Mouse (Mus musculus) frontal cortex, postnatal 10 days (tissue): ENCODE results near the gene Gins2.

Source experiments
- DNase-seq, 2 experiments: peaks; one replicate each; pipeline ENCODE4 v3.0.0; 2022; ENCODE audit warnings: low spot score in 2 of 2, mixed read lengths in 1 of 2

Gene Gins2

DNA sequence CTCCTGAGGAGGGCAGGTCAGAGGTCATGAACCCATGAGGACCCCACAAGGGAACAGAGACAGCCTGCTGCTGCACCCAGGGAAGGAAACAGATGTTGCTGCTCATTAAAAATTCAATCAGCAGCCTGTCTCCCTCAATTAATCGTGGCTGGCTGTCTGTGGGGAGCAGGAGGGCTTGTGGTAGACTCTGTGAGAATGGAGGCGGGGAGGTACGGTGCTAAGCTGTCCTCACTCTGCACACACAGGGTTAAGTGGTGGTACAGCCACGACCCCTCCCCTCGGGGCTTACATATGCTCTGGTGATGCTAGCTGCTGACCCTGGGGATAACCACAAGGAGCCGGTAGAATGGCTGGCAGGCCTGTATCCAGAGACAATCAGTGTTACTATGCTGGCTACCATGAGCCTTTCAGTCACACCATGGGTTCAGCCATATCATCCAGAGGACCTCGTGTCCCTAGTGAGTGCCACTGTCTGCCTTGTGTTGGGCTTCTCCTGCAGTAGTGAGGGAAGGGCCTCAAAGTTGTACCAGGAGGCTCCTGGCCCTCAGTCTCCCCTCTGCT is 23.9 kb downstream of the Gins2 start:
- no peak for DNase-seq

DNA sequence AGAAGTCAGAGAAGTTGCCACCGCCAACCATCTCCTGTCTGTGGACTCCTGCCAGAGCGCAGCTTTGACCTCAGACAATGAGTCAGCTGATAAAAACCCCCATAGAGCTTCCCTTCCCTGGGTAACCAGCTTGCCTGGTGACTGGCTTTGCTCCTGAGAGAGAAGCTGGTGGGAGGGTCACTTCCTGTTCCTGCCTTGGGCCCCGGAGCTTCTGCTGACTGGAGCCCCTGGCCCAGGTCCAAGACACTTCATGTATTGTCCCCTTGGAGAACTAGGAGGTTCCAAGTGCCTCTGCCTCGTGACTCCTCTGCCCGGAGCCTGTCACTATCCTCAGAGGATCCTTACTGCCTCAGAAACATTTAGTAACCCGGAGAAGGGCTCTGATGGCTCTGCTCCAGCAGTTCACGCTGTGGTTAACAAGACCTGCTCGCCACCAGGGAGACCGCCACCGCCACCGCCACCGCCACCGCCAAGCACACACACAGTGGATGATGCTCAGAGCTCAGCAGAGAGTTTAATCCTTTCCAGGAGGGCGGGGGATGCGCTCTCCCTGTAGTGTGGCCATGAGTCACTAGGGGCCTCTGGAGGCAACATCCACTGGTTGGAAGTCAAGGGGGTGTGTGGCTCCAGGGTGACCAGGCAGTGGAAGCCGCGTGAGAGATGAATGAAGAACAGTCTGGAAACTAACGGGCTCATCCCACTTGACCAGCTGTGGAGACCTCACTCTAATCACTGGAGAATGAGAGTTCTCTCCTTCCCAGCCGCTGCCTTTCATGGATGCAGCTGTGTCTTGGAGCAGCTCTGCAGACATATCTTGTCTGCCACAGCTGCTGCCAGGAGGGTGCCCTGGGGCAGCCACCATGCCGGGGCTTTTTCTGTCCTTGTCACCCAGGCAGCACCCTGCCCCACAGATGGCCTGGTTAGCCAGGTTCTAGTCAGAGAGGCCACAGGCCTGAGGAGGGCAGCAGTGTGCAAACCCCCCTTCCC is 25.0 kb downstream of the Gins2 start:
- DNase-seq = peak; percentile 76 to 78

DNA sequence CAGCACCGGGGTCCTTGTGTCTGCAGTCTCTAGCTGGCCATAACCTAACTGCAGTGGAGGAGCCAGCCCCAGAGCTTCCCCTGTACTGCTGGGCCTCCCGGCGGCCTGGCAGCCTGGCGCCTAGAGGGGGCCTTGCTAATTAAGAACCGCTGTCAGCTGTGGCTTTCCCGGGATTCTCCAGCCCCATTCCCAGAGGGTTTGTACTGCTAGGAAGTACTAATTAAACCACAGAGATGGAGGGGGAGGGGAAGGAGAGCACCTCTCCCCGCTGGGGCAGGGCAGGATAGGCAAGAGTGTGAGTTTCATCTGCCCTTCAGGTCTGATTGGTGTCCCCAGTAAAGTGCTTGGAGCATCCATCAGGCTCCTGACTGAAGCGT is 25.8 kb downstream of the Gins2 start:
- no peak for DNase-seq

DNA sequence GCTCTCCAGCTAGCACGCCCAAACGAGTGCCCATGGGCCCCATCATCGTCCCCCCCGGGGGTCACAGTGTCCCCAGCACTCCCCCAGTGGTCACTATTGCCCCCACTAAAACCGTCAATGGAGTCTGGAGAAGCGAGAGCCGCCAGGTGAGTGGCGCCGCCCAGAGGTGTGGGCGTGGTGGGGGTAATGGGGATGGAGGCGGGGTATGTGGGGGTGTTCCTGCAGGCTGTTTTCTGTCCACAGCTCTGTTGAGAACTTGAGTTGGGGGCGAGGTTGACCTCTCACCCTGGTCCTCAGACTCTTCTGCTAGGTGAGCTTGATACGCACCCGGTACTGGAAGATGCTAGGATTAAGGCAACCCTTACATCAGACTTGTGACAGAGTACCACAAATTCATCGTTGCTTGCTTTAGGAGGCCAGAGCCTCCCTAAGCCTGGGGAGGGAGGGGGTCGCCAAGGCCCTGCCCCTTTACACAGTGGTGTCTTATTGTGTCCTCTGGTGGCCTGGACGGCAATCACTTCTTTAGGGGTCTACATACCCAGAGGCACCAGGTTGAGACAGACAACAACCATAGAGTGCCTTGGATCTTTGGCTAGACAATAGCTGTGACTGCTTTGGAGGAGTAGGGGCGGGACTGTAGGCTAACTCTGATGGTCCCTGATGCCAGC is 26.3 kb downstream of the Gins2 start:
- no peak for DNase-seq

DNA sequence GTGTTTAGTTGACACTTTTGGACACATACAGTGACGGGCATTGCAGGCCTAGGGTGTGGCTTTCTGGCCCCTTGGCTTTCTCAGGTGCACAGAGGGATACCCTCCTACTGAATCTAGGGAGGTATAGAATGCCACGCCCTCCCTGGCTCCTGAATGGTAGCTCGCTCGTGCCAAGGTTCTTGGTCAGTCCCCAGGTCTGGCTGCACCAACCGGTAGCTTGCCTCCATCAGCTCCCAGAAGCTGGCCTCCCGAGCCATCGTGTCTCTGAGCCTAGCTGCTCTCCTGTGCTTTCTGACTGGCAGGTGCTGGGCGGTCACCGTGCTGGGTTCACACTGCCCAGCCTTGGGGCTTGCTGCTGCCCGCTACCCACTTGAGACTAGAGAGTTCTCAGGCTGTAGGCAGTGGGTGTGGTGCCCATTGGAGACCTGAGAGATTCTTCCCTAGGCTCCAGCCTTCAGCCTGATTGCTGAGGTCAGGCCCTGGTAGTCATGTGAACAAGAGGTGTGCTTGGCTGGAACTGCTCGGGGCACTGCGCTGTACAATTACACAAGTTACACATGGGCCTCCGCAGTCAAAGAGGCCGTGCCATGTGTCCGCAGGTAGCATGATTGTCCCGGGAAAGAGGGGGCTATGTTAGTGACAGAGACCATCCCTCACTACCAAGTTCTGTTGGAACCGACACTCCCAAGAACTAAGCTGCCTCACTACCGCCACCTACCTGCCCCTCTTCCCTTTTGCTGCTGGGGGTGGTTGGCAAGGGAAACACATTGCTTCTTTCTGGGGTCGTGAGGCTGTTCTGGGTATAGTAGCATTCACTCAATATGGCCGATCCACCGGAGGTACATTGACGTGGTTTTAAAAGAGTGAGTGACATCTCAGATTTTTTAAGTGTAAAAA is 27.3 kb downstream of the Gins2 start:
- DNase-seq = no peak

DNA sequence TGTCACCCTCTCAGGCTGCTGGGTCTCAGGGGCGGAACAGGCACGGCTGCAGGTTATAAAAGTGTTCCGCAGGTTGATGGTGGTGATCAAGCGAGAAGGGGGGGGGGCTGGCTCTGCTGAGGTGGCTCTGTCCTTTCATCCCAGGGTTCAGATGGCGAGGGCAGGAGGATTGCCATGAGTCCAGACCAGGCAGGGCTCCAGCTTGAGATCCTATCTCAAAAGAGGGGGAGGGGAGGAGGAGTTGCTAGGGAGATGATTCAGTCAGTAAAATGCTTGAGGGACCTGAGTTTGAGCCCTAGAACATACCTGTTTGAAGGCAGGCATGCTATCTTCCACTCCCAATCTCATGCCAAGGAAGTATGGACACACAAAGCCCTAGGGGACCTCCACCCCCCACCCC is 28.6 kb downstream of the Gins2 start:
- DNase-seq = no peak

DNA sequence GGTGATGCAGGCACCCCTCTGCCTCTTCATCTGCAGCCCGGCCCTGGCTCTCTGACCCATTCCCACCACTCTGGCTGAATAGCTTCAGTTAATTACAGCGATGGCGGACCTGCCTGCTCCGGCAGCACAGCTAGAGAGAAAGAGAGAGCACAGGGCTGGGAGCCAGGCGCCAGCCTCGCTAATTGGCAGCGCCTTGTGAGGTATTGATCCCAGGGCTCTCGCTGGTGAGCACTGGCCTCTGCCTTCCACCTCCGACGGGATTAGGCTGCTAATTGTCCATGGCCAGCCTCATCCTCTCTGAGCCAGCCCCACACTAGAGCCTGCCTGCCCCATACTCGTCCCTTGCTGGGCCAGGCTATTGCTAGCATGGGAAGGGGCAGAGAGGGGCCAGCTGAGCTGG is 29.4 kb downstream of the Gins2 start:
- DNase-seq = peak in 1 of 2 experiments; percentile 26

DNA sequence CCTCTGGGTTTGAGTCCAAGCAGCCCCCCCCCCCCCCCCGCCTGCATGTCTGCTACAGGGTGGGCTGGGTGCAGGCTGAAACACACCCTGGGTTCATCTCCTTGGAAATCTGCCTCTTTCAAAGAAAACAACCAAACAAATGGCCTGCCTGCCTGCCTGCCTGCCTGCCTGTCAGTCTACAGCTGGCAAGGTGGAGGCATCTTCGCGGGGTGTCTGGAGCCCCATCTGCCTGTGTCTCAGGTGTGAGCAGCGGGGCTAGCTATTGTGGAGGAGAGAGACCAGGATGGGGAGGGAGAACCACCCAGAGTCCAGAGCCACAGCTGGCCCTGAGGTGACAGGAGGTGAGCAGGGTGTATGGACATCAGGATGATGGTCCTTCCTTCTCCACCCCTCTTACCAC is 30.9 kb downstream of the Gins2 start:
- DNase-seq = no peak

DNA sequence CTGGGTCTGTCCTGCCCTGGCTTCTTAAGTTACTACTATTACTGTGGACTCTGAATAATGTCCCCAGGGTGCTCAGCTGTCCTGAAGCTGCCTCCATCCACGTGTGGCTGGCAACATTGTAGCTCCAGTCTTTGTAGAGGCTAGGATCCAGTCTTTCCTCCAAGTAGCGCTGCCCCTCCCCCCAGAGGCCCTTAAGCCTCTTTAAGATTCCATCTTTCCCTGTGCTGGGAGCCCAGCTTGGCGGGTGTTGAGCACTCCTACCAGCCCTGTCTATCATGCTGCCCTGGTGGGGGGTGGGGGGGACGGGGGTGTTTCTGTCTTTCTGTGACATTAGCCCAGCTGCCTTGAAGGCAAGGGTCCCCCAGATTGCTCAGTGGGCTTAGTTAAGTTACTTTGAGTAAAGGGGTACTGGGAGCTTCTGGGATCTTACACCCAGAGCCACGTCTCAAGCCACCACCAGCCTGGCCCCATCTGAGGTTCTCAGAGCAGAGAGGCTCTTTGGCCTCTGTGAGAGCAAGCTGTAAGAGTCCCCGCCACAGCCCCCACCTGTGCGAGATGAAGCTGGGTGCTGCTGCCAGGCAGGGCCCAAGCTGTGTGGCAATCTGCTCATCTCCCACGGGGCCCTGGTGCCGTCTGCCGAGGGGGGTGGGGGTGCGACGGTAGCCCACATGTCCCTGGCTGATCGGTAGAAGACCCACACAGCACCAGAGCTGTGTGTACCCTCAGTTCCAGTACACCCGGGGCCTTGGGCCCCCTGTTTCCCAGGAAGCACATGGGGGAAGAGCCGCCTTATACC is 31.7 kb downstream of the Gins2 start:
- peak; percentile 62 to 73 for DNase-seq

DNA sequence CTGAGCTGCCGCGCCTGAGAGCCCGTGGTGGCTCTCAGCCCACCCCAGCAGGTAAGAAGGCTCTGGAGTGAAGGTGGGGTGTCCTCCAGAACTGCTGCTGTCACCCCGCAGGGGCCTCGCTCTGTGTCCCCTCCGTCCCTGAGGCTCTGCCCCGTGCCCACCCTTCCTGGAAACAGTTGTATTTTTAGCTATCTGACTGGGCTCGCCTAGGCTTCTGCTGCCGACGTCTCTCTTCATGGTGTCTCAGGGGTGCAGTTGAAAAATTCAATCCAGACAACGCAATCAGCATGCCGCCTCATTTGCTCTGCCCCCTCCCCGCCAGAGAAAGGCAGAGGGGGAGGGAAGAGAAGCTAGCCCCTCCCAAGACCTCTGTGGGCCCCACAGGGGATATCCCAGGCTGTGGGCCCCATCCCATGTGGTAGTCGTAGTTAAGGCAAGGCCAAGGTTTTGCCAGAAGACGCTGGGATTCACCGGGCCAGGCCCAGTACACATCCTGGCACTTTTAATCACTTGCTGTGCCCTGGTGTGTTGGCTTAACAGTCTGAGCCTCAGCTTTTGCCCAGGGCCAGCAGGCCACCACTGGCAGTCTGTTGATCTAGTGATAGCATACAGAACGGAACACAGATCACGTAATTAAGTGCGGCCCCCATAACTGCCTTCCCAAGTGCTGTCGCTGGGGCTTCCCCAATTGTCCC is 32.8 kb downstream of the Gins2 start:
- no peak for DNase-seq

DNA sequence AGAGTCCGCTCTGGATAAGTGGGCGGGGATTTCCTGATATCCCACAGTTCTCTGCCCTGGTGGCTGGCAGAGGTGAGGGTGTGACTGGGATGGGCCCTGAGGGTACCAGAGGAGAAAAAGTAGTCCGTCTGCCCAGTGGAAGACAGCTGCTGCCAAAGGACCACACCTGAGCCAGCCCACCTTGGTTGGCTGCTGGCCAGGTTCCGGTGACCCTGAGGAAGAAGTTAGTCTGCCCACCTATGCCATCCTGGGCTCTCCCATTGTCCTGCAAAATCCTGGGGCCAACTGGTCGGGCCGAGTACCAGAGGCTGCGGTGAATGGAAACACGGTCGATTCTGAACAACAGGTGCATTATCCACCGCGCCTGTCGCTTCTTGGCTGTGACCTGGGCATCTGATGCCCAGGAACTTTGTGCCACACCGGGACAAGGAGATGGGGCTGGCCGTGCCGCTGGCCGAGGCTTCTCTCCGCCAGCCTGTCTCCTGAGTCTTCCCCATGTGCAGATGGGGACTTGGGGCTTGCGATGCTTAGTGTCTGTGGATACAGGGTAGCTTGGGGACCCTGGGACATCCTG is 34.6 kb downstream of the Gins2 start:
- no peak for DNase-seq

DNA sequence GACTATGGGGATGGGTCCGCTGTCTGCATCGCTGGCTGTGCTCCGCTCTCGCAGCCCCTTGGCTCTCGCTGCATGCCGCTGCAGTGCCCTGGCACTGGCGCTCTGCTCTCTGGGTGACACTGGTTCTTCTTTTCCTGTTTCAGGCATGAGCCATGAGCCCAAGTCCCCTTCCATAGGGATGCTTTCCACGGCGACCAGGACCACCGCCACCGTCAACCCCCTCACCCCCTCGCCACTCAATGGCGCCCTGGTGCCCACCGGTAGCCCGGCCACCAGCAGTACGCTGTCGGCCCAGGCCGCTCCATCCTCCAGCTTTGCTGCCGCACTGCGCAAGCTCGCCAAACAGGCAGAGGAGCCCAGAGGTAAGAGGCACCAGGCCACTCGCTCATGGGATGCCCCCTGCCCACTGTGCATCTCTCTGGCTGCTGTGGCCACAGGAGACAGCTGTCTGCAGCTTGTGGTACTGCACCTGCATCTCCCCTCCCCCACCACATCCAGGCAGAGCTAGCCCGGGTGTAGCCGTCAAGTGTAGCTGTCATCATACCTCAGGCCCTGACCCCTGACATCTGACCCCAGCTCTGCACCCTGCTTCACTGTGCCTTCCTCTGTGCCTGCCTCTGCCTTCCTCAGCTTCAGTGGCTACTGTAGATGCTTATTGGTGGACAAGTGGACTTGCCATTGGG is 35.5 kb downstream of the Gins2 start:
- DNase-seq = no peak

DNA sequence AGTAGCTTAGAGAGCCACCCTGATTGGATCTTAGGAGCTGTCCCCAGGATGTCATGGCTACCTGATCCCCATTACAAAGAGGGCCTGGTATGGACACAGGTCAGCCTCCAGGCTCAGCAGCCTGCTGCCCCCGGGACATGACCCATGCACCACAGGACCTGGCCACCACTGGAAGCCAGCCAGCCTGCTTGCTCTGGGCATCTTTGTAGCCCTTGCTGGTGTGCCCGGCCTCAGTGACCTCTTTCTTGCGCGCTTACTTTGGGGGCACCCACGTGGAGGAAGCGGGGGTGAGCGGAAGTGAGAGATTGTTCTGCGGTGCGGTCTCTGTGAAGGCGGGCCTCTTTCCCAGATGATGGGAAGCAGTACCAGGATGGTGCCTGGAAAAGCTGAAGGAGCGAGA is 36.6 kb downstream of the Gins2 start:
- DNase-seq = no peak

DNA sequence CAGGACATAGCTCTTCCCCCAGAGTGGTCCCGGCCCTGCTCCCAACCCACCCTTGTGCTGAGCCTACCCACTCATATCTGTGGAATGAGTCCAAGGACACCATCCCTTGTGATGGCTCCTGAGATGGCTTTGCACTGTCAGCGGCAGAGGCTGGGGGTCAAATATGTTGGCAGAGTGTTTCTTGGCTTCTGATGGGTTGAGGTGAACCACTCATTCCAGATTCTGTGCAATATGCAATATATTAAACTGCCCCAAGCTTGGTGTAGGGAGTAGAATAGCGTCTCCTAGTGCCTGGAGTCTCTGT is 37.5 kb downstream of the Gins2 start:
- DNase-seq = no peak

DNA sequence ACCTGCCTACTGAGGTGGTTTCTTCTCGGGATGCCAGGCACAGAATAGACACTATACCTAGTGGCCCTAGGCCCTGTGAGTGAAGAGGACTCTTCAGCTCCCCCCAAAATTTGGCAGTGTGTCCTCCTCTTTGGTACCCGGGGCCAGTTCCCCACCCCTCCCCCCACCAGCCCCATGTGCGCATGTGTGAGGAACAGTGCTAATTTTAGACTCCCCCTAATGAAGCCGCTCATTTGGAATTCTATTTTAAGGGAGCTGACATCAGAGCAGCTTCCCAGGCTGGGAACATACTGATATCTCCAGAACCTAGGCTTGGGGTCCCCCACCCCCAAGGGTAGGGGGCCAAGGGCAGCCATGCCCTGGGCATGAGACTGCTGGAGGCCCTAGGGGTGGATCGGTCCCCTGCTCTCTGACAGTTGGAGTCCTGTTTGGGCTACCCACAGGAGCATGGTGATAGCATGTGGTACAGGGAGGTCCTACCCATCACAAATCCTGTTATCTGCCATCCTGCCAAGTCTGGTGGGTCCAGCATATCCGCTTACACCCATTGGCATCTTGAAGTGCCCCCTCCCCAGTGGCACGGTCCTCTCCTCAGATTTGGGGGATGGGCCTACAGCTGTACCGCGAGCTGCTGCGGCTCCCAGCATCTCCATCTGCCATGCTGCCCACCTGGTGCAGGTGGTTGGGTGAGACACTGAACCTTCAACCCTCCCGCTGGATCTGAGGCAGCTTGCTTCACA is 38.0 kb downstream of the Gins2 start:
- DNase-seq = no peak

DNA sequence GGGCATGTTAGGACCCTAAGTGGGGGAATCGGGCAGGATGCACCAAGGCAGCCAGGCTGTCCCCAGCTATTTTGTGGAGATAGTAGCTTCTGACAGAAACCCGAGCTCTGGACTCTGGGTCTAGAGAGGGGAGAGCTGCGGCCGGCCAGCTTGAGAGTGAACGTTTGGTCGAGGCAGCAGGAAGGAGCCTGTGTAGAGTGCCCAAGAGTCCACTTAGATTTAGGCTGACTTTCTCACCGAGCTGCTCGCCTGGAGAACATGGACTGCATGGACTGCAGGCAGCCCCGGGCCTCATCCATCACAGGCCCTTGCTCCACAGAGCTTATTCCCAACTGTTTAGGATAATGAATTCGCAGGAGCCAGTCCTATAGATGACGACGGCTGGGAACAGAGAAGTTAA is 38.7 kb downstream of the Gins2 start:
- DNase-seq = no peak

DNA sequence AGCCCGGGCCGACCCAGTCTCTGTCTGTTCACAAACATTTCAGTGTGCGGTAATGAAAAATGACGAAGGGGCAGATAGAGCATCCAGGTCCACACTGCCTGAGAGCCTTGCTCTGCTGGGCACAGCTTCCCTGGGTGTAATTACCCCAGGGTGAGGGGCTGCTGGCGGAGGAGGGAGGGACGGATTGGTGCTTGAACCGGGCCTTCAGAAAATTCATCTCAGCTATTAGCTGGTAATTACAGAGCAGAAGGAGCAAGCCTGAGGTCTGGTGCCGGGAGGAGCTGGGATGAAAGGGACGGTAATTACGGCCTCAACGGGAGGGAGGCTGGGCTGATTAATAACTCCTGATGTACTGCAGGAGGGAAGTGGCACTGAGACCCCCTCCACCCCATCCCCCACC is 39.2 kb downstream of the Gins2 start:
- DNase-seq = no peak

DNA sequence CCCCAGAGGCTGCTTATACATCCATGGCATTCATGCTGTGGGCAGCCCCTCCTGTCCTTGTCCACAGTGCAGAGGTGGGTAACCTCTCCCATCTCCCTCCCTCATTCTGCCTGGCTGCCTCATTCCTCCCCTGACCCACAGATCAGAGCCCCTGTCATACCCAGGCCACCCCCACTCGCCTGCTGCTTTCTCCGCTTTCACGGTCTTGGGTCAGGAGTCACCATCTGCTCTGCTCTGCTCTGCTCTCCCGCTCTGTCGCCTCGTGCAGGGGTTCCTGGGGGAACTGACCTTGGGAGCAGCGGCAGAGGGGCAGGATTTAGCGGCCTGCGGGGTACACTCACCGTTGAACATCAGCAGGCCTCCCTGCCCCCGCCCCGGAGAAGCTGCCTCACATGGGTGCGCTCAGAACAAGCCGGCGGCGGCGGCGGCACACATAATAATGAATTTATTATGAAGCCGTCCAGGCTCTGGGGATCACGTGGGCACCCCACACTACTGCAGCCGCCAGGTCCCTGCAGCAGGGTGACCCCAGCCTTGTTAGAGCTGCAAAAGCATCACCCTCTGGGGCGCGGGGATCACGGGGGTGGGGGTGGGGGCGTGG is 39.7 kb downstream of the Gins2 start:
- DNase-seq = no peak
